Mouse (Mus musculus) cerebellum, adult 11 months (tissue): Measurements from ENCODE around the gene Dtnbp1.

Source experiments
- DNase-seq: peaks from one replicate; pipeline ENCODE4 v3.0.0; 2022

Gene Dtnbp1

DNA sequence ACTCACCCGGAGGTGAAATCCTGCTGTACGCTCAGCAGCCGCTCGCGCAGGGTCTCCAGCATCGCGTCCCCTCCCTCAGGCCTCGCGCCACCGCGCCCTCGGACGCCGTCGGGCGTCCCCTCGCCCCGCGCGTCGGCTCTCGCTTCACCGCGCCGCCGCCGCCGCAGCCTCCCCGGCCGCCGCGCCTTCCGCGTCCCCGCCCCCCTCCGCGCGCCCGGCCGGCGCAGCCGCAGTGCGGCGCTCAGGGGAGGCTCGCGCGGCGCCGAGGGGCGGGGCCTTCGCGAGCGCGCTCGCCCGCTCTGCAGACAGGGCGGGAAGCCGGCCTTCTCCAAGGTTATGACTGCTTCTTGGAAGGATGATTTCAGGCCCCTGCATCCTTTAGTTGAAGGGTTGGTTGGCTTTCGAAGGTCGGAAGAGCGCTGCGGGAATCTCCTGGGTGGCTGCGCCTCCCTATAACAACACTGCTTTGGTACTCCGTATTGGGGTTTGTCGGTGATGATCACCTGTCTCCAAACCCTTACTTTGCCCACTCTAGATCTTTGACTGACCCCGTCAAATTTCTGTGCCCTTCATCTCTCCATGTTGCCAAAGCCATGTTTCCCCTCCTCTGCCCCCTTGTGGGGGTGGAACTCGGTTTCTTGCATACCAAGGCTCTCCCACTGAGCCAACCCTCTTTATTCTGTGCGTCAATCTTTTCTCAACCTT, at the start of gene Dtnbp1:
Dtnbp1 (minus strand) TSS at position 237 of the 705 bp plus-strand sequence.
- DNase-seq = peak; percentile 72

DNA sequence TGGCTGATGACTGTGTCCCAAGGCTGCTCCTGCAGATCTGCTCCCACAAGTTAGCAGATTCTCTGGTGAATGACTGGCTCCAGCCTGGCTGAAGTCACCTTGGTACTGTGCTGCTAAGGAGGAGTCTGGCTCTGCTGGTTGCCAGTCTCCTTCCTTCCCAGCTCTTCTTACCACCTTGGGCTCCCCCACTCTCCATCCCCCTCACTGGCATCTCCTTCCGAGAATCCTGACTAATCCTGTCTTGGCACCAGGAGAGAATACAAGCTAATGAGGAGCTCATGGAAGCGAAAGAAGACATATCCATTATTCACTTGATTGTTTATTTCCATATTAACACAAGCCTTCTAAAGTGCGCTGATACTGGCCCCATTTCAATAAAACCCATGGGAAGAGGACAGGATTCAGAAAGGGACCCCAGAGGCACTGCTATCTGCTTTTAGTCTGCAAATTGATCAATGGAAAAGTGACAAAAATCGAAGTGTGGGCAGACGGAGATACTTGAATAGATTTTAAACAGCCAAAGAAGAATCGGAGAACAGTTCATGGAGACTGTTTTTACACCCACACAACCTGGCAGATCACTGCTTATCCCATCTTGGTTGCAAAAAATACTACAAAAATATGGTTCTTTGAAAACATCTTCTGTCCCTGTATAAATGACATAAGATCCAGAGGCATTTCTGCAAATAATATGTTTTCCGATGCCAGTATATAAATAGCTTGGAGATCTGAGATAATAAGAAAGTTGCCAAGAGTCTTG, 47.5 kb upstream of the Dtnbp1 start:
- DNase-seq = no peak

DNA sequence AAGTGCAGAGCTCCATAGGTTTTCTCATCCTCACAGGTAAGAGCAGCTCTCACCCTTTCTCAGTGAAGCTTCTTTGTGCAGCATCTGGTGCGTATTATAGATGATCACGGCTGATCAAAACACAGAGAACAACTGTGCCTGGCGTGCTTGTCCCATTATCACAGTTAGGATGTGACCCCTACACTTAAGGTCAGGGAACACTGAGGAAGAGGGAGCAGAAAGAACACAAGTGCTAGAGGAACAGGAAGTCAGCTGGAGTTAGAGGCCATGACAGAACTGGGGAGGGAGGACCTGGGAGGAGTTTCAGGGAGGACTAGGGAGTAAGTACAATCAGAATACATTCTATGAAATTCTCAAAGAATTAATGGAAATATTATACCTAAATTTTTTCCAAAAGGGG, 41.5 kb upstream of the Dtnbp1 start:
- no peak for DNase-seq

DNA sequence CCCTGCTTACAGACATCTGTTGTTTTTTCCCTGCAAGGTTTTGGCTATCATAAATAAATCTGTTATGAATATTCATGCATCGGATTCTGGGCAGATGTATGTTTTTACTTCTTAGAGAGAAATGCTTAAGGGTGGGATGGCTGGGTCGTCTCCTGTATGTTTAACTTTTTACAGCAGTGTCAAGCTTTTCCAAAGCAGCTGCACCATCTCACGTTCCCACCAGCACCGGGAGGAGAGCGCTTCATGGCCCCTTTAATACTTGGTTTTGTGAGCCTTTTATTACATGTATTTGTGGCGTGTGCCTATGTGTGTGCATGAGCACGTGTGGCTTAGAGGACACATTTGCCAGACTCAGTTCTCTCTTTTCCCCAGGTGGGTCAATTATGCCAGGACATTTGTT, 38.8 kb upstream of the Dtnbp1 start:
- no peak for DNase-seq

DNA sequence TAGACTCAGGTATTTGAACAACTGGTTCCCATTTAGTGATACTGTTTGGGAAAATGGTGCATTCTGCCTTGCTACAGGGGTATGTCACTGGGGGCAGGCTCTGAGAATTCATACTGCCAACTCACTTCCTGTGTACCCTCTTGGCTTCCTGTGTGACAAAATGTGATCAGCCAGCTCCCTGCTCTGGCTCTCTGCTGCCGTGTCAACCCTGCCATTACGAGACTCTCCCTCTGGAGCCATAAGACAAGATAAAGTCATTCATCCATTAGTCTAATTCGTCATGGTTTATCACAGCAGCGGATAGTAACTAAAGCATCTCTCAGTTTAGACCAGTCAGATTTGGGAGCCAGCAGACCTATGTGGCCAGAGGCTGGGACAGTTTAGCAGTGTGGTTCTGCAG, 38.2 kb upstream of the Dtnbp1 start:
- no peak for DNase-seq

DNA sequence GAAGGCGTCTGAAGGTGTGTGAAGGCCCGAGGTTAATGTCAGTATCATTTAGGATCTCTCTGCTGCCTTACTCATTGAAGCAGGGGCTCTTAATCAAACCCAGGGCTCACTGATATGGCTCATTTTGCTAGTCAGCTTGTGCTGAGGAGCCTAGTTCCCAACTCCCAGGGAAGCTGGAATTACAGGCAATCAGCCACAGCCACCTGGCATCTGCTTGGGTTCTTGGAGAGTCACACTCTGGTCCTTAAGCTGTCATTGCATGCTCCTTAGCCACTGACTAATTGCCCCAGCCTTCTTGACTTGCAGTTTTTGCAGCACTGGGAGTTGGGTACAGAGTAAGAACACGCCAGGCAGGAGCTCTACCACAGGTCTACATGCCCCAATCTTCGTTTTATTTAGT, 34.5 kb upstream of the Dtnbp1 start:
- no peak for DNase-seq

DNA sequence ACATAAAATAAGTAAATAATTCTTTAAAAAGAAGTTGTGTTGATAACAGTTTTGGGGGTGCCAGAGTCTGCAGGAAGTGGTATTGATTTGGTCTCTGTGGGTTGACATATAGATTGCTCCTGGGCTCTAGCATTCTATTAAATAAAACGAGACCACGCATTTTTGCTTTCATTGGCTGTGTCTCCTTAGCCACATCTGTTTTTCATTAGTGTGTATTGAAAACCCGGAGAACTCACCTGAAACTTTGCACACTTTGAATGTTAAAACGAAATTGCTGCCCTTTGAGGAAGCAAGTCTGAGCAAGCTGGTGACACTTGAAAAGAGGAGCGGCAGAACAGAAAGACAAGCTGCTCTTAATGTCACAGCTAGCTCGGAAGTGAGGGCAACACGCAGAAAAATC, 32.8 kb upstream of the Dtnbp1 start:
- DNase-seq = no peak

DNA sequence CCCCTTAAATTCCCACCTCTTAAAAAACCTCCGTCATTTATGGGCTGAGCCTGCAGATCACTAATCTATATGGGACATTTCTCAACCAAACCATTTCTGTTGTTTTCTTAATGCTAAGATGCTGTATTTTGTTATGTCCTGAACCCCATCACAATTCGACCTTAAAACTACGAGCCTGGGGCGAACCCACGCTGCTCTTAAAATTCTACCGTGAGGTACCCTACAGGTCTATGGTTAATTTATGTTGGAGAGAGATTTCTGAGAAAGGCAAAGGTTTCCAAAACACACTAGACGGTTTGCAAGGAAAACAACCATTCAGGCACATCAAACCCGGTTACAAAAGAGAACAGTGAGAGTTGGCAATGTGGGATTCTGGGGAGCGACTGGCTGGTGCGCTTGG, 31.4 kb upstream of the Dtnbp1 start:
- DNase-seq = no peak

DNA sequence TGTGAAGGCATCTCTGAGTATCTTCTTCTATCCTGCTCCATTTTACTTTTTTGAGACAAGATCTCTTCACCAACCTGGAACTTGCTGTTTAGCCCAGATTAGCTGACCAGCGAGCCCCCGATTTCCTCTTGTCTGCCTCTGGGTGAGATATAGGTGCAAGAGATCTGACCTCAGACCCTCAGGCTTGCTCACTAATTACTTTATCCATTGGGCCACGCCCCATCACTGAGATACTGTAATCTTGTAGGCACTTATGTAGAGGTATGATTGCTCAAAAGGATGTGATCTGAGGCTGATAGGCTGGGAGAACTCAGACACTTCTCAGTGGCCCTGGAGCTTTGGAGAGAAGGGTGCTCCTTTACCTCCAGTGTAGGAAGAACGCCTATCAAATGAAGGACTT, 30.5 kb upstream of the Dtnbp1 start:
- DNase-seq = no peak

DNA sequence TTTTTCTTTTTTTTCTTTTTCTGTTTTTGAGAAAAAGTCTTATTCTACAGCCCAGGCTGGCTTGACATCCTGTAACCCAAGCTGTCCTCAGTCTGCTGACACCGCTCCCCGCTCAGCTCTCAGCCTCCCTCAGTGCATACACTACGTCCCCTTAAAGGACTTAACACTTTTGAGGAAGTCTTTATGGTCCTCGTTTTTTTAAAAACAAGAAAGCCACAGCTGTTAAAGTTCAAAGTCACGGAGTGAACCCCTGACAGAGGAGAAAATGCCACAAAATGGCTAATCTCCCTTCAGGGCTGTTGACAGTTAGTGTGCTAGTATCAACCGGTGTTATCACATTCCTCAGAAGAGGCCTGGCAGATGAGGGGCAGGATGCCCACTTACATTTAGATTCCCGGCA, 29.8 kb upstream of the Dtnbp1 start:
- DNase-seq = no peak

DNA sequence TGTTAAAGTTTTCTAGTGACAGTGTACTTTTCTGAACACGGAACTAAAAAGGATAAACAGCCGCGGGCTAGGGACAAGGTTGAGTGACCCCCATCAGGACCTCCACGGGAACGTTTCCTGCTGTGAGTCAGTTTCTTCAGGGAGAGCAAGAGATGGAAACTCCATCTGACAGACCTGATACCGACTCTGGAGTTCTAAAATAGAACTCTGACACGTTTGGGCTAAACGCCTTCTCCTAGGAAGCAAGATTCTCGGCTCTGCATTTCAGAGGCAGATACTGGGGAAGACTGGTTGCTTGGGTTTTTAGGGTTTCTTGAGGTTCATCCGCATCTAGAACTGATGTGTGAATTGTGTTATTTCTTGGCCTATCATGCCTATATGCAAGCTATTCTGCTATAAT, 29.4 kb upstream of the Dtnbp1 start:
- no peak for DNase-seq

DNA sequence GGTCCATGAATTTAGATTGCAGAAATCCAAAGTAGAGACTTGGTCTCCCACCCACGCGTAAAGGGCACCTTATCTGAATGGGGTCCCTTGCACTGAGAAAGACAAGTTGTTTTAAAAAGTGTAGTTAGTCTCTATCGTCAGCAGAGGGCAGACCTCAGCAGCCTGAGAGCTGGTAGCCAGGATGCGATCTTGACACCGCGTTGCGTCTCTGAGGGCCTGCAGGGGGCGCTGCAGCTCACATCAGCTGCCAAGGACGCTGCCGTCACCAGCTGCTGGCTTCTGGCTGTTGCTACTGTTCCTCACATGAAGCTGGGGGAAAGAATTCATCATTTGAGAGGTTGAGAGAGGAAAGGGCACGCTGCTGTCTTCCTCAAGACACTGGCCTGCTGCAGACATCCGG, 28.9 kb upstream of the Dtnbp1 start:
- peak; percentile 82 for DNase-seq

DNA sequence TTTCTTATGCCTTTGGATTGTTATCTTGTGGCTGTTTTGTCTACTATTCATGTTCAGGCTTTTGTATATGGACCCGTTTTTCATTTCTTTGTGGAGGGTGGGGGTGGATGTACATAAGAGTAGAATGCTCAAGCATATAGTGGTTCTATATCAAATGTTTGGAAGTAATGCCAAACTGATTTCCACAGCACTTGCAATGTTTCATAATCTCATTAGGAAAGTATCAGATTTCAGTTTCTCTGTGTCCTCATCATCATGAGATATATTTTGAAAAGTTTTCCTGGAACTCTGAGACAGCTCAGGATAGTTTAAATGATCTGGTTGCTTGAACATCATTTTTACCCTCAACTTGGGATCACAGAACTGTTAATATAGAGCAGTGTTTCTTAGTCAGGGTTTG, 27.8 kb upstream of the Dtnbp1 start:
- DNase-seq = no peak

DNA sequence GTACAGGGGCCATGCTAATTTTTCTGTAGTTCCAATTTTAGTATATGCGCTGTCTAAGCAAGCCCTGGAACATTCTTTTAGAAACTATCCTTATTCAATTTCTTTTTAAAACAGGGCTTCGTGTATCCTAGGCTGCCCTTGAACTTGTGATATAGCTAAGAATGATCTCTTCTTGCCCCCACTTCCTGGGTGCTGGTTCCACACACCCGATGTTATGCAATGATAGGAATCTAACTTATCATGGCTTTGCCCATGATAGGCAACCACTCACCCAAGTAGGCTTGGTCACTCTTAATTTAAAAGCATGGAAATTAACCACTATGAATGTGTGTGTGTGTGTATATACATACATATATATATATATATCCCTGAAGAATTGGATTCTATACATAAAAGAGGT, 24.3 kb upstream of the Dtnbp1 start:
- DNase-seq = no peak

DNA sequence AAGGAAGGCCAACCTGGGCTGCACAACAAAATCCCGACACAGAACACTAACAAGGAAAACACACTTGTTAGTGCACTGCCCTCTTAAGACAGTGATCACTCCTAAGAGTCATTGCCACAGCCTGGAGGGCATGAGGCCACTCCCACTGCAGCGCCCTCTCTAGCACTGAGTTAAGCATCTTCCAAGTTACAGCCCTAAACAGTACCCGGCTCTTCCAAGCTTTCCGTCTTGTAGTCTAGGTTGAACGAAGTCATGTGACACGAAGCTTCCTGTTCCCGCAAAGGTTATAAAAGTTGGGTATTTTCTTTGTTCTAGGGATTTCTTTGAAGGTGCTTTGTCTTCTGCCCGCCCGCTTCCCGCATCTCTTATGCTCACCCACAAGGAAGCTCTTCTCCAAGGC, 22.9 kb upstream of the Dtnbp1 start:
- no peak for DNase-seq

DNA sequence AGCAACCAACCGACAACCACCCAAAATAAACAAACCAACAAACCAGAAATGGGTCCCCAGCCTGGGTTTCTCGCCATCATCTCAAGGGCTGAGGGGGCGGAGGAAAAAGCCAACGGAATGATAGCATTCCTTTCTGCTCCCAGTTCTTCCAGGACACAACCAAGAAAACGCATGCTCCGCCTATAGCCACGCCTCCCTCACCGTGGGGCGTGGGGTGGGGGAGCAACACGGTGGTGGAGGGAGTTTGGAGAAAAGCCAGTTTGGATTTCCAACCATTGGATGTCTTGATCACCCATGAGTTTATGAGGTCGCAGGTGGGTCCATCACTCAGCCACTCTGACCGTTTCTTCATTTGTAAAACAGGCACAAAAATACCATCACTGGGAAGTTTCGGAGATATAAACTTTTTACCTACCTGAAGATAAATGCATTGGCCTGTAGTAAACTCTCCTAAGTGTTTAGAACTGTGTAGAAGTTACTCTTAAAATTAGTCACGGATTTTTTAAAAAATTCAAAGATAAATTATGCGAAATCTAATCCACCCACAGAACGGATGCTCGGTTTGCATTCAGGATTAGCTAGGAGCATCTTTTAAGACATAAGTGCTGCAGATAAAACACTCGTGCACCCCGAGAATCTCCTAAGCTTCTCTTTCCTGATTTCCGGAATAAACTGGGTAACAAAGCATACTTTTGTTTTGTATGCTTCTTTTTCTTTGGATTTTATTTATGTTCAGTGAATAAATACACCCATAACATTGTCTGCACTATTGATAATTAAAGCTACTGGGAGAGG, 21.6 kb upstream of the Dtnbp1 start:
- no peak for DNase-seq

DNA sequence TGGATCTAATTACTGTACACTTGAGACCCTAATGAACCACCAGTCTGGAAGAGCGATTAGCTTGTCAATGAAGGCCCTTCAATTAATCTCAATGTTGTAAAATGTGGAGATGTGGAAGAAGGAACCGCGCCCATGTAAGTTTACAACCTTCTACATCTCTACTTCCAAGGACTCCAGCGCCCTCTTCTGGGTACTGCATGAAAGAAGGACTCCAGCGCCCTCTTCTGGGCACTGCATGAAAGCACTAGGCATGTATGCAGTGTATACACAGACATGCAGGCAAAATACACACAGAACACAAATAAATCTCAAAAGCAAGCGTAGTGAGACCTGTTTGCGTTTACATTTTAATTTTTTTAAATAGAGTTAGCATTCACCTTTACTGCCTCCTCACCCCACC, 6.2 kb upstream of the Dtnbp1 start:
- no peak for DNase-seq

DNA sequence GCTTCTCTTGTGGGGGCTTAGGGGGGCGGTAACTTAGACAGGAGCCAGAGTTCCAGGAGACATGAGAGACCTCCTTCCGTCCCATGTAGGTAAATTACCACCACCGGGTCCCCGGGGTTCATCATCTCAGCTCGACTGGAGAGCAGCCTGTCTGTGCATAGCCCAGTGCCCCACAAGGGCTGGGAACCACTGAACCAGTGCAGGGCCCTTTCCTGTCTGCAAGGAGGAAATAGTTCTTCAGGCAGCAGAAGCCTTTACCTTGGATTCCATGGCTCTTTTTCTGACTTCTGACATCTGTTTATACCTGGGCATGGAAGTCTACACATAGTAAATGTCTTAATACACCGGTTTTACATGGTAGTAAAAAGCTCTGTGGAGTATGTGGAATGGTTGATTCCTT, 5.8 kb upstream of the Dtnbp1 start:
- no peak for DNase-seq

DNA sequence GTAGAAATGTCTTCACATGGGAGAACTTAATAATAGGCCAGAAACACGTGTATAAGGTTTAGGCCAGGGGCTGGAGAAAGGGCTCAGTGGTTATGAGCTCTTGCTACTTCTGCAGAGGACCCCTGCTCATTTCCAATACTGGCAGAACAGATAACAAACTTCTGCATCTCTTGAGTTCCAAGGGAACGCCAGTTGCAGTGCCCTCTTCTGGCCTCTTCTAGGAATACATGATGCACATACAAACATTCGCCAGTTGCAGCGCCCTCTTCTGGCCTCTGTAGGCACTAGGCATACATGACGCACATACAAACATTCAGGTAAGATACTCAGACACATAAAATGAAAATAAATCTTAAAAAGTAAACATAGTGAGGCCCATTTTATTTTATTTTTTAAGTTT, 4.5 kb upstream of the Dtnbp1 start:
- no peak for DNase-seq

DNA sequence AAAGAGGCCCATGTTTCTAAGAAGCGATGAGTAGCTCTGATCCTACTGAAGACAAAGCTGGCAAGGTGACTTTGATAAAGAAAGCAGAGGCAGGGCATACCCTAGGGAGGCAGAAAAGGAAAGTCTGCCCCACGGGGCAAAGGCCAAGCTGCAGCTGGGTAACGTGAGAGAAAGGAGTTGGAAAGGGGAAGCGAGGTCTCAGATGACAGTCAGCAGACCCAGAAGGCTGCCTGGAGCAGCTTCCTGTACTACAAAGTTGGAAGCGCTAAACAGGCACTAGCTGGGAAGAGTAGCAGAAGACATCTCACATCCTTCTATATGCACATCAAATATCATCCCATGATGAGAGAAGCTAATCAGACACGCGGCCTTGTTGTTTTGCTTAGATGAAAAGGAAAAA, 3.9 kb upstream of the Dtnbp1 start:
- DNase-seq = no peak

DNA sequence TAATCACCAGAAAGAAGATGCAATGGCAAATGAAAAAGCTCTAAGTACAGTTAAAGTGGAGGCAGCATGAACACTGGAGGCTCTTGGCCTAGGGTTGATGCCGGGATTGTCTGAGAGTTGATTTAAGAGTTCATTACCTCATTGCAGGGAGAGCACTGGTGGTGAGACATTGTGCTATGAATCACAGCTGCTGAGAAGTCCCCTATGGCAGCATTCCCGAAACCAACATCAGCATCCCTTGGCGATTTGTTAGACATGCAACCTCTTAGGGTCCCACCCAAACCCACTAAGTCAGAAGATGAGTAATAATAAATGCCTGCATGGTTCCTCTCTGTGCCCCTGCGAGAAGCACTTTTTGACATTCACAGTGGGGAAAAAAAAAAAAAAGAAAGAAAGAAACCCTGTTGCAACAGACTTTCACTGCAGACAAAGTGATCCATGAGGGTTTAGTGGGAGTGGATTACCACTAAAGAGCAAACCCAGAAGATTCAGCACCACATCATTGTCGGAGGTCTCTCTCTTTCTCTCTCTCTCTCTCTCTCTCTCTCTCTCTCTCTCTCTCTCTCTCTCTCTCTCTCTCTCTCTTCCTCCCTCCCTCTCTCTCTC, 3.1 kb upstream of the Dtnbp1 start:
- no peak for DNase-seq

DNA sequence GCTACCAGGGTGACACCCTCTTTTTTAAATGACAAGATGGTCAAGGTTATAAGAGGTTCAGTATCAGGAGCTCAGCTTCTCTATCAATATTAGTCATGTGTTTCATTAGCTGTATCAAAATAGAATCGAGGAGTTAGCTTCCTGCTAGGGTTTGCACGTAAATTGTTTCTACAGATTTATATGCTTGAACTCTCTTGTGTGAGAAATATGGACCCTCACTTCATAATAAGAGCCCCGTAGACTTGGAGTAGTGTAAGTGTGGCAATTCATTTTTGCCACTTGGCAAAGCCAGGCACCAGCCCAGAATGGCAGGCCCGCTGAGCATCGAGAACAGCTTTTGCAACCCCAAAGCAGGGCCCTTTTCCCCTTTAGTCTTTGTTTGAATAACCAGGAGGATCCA, 1.1 kb upstream of the Dtnbp1 start:
- no peak for DNase-seq

DNA sequence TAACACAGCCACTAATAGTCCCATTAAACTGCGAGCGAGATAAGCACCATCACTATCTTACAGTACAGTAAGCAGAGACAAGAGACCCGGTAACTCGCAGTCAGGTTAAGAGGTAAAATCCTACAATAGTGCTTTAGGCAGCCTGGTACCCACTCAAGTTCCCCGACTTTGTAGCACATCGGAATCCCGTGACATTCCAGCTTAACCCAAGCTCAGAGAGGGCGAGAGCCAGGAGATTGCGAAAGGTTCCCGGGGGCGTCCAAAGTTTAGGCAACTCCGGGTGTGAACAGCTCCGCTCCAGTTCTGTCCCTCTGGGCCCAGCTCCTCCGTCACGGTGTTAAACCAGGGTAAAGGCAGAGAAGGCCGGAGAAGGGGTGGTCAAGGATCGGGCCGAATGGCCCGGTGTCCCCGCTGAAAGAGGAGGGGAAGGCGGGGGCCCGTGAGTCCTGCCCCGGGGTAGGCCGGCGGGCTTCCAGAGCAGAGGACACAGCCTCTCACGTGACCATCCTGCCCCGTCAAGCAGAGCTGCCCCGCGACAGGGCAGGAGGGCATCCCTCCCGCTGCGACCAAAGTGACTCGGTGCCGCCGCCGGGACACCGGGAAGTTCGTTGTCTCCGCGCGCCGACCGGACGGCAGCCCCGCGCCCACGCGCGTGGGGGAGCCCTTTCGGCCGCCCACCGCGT, 578 bp downstream of the Dtnbp1 start:
- DNase-seq = peak; percentile 58
